Comparison of ENCODE assay signal across 26 mouse cellular contexts in the genomic region with DNA sequence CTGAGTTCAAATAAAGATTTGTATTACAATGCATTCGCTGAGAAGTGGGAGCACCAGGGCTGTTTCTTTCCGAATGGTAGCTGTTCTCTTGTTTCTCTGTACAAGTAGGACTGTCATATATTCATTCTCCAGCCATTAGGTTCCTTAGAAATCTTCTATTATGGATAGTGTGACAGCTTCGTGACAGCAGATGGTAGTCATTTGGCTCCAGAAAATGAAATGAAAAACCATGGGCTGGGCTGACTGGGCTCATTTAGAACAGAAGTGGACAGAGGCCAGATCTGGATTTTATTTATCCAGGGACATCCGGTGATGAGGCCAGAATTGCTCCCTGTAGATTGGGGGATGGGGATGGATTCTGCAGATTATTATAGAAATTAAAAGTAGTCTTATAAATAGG.
DNase-seq lines count a peak whose midpoint lies in the region; ATAC-seq and TF ChIP-seq lines count a peak whose summit lies in the region.
"Had no signal": no experiment of that assay in that cellular context is flagged by ENCODE, and none has a peak within 500 bp of the region (broad histone marks: within the 10 kb centered on the region; RNA-seq: fewer than 3 reads in every experiment).

No protein-coding gene starts in this region.

- no peak overlapping the region for H3K4me3 ChIP-seq in forebrain, embryonic 14.5 days (ENCODE audit: low read depth, low read length)
- no peak overlapping the region for H3K4me3 ChIP-seq in forebrain, embryonic 13.5 days
- H3K4me3 ChIP-seq in limb, embryonic 11.5 days (ENCODE audit: low read depth, low read length) = no peak overlapping the region
- no peak overlapping the region for H3K4me3 ChIP-seq in limb, embryonic 10.5 days
- no peak overlapping the region for H3K4me3 ChIP-seq in midbrain, postnatal 0 days (ENCODE audit: low read depth, low read length)
- no peak overlapping the region for H3K4me3 ChIP-seq in midbrain, embryonic 16.5 days (ENCODE audit: low read depth, low read length)
- H3K4me3 ChIP-seq: embryonic facial prominence, embryonic 12.5 days; erythroblast, embryonic 14.5 days; forebrain, embryonic 15.5 days; limb, embryonic 13.5 days; liver, embryonic 13.5 days; midbrain, embryonic 10.5 days; neural tube, embryonic 15.5 days had no signal

- peak; percentile 36 for DNase-seq in forebrain, embryonic 14.5 days (ENCODE audit: low spot score)
- DNase-seq in limb, embryonic 11.5 days (ENCODE audit: low spot score) = peak; percentile 21
- DNase-seq in limb, embryonic 10.5 days (ENCODE audit: low spot score) = no peak
- peak; percentile 33 for DNase-seq in midbrain, postnatal 0 days (ENCODE audit: low spot score)
- DNase-seq in adrenal gland, adult 18-20 months (ENCODE audit: low spot score in 2 of 2) = no peak
- DNase-seq: adrenal gland, adult 8-10 months; B cell, adult 2 months; cerebellum, adult 9-11 months; kidney, adult 9 months; kidney, postnatal 14 days; liver, embryonic 13.5 days; right cerebral cortex, adult 18-20 months; thymus, adult 18-20 months; thymus, postnatal 36 days had no signal

- no peak for ATAC-seq in forebrain, embryonic 14.5 days
- no peak for ATAC-seq in forebrain, embryonic 13.5 days
- ATAC-seq in limb, embryonic 11.5 days (ENCODE audit: insufficient number of reproducible peaks, low FRiP score, low TSS enrichment, low read depth) = no peak
- ATAC-seq in midbrain, postnatal 0 days (ENCODE audit: low FRiP score) = no peak
- ATAC-seq in midbrain, embryonic 16.5 days = no peak
- ATAC-seq: forebrain, embryonic 15.5 days; hindbrain, embryonic 16.5 days; intestine, embryonic 16.5 days had no signal

- no peaks in the 10 kb centered on the region for H3K27me3 ChIP-seq in forebrain, embryonic 14.5 days (replicated peaks; ENCODE audit: control insufficient read depth, insufficient read depth, low read length)
- H3K27me3 ChIP-seq in forebrain, embryonic 13.5 days = no peaks in the 10 kb centered on the region
- H3K27me3 ChIP-seq in limb, embryonic 11.5 days (ENCODE audit: control insufficient read depth, insufficient read depth, low read length) = no peaks in the 10 kb centered on the region
- H3K27me3 ChIP-seq in limb, embryonic 10.5 days (ENCODE audit: low read depth, poor library complexity, severe bottlenecking) = peaks cover 77% of the 10 kb centered on the region
- no peaks in the 10 kb centered on the region for H3K27me3 ChIP-seq in midbrain, postnatal 0 days (ENCODE audit: insufficient read depth, low read length)
- no peaks in the 10 kb centered on the region for H3K27me3 ChIP-seq in midbrain, embryonic 16.5 days (ENCODE audit: control insufficient read depth, insufficient read depth, low read depth, low read length)
- H3K27me3 ChIP-seq: CH12.LX; embryonic facial prominence, embryonic 12.5 days; forebrain, embryonic 15.5 days; limb, embryonic 13.5 days; neural tube, embryonic 15.5 days had no signal

- H3K9me3 ChIP-seq in forebrain, embryonic 14.5 days (replicated peaks; ENCODE audit: control insufficient read depth, low read length) = no peaks in the 10 kb centered on the region
- no peaks in the 10 kb centered on the region for H3K9me3 ChIP-seq in forebrain, embryonic 13.5 days (replicated peaks)
- H3K9me3 ChIP-seq in limb, embryonic 11.5 days (ENCODE audit: control insufficient read depth, low read length) = no peaks in the 10 kb centered on the region
- H3K9me3 ChIP-seq in limb, embryonic 10.5 days (replicated peaks) = no peaks in the 10 kb centered on the region
- H3K9me3 ChIP-seq in midbrain, postnatal 0 days (ENCODE audit: low read length) = no peaks in the 10 kb centered on the region
- H3K9me3 ChIP-seq in midbrain, embryonic 16.5 days (replicated peaks; ENCODE audit: control insufficient read depth, low read length, poor library complexity, severe bottlenecking) = no peaks in the 10 kb centered on the region
- H3K9me3 ChIP-seq: embryonic facial prominence, embryonic 12.5 days; forebrain, embryonic 15.5 days; limb, embryonic 13.5 days; liver, embryonic 13.5 days; midbrain, embryonic 10.5 days; neural tube, embryonic 15.5 days had no signal

- no peak overlapping the region for H3K27ac ChIP-seq in forebrain, embryonic 14.5 days (ENCODE audit: low read depth, low read length)
- no peak overlapping the region for H3K27ac ChIP-seq in forebrain, embryonic 13.5 days
- H3K27ac ChIP-seq in limb, embryonic 11.5 days (replicated peaks; ENCODE audit: low read depth, low read length) = no peak overlapping the region
- no peak overlapping the region for H3K27ac ChIP-seq in limb, embryonic 10.5 days
- H3K27ac ChIP-seq in midbrain, postnatal 0 days (ENCODE audit: low read depth, low read length) = no peak overlapping the region
- no peak overlapping the region for H3K27ac ChIP-seq in midbrain, embryonic 16.5 days (ENCODE audit: low read length)
- H3K27ac ChIP-seq: embryonic facial prominence, embryonic 12.5 days; forebrain, embryonic 15.5 days; limb, embryonic 13.5 days; liver, embryonic 13.5 days; midbrain, embryonic 10.5 days; neural tube, embryonic 15.5 days had no signal

- H3K9ac ChIP-seq in forebrain, embryonic 14.5 days (ENCODE audit: low read length) = no peak overlapping the region
- H3K9ac ChIP-seq in forebrain, embryonic 13.5 days = no peak overlapping the region
- H3K9ac ChIP-seq in limb, embryonic 11.5 days (ENCODE audit: low read length) = no peak overlapping the region
- no peak overlapping the region for H3K9ac ChIP-seq in midbrain, postnatal 0 days (replicated peaks; ENCODE audit: low read length, poor library complexity, severe bottlenecking)
- H3K9ac ChIP-seq in midbrain, embryonic 16.5 days (ENCODE audit: low read depth, low read length) = no peak overlapping the region
- H3K9ac ChIP-seq: embryonic facial prominence, embryonic 12.5 days; forebrain, embryonic 15.5 days; limb, embryonic 13.5 days; liver, embryonic 13.5 days; neural tube, embryonic 15.5 days had no signal

- no peak for TF ChIP-seq CTCF in midbrain, postnatal 0 days (IDR thresholded peaks at IDR 0.05)

- H3K4me2 ChIP-seq in forebrain, embryonic 14.5 days (ENCODE audit: low read length) = no peak overlapping the region
- no peak overlapping the region for H3K4me2 ChIP-seq in forebrain, embryonic 13.5 days
- no peak overlapping the region for H3K4me2 ChIP-seq in limb, embryonic 11.5 days (ENCODE audit: low read depth, severe bottlenecking)
- H3K4me2 ChIP-seq in midbrain, postnatal 0 days (ENCODE audit: low read depth, low read length, poor library complexity, severe bottlenecking) = no peak overlapping the region
- H3K4me2 ChIP-seq in midbrain, embryonic 16.5 days (ENCODE audit: low read length) = no peak overlapping the region
- H3K4me2 ChIP-seq: embryonic facial prominence, embryonic 12.5 days; forebrain, embryonic 15.5 days; limb, embryonic 13.5 days; liver, embryonic 13.5 days; neural tube, embryonic 15.5 days had no signal

- 0 out of 2 replicates have a peak, but pooled peaks cover 4% of the 10 kb centered on the region for H3K4me1 ChIP-seq in forebrain, embryonic 14.5 days (ENCODE audit: control insufficient read depth, insufficient read depth, low read length)
- H3K4me1 ChIP-seq in forebrain, embryonic 13.5 days = peaks cover 24% of the 10 kb centered on the region
- H3K4me1 ChIP-seq in limb, embryonic 11.5 days (ENCODE audit: control insufficient read depth, insufficient read depth, low read length) = no peaks in the 10 kb centered on the region
- H3K4me1 ChIP-seq in limb, embryonic 10.5 days = peaks cover 12% of the 10 kb centered on the region
- H3K4me1 ChIP-seq in midbrain, postnatal 0 days (ENCODE audit: insufficient read depth, low read length) = peaks cover 5% of the 10 kb centered on the region; the same call in 1 of the 2 replicates
- H3K4me1 ChIP-seq in midbrain, embryonic 16.5 days (ENCODE audit: control insufficient read depth, insufficient read depth, low read length) = no peaks in the 10 kb centered on the region; the same call in 1 of the 2 replicates
- H3K4me1 ChIP-seq: limb, embryonic 13.5 days; liver, embryonic 13.5 days; neural tube, embryonic 15.5 days had no signal

- WGBS in forebrain, embryonic 14.5 days = 78% methylated on average over 4 of the region's 4 CpGs
- WGBS in forebrain, embryonic 13.5 days = 77% methylated on average over 4 of the region's 4 CpGs
- WGBS in limb, embryonic 11.5 days = 38% methylated on average over 4 of the region's 4 CpGs
- WGBS in limb, embryonic 10.5 days = 56% methylated on average over 4 of the region's 4 CpGs
- 69% methylated on average over 4 of the region's 4 CpGs for WGBS in midbrain, postnatal 0 days
- WGBS in midbrain, embryonic 16.5 days = 66% methylated on average over 4 of the region's 4 CpGs

- no peaks in the 10 kb centered on the region for H3K36me3 ChIP-seq in forebrain, embryonic 14.5 days (ENCODE audit: control insufficient read depth, insufficient read depth, low read length)
- H3K36me3 ChIP-seq in forebrain, embryonic 13.5 days (ENCODE audit: poor library complexity, severe bottlenecking) = no peaks in the 10 kb centered on the region
- H3K36me3 ChIP-seq in limb, embryonic 11.5 days (ENCODE audit: control insufficient read depth, insufficient read depth, low read length) = no peaks in the 10 kb centered on the region
- no peaks in the 10 kb centered on the region for H3K36me3 ChIP-seq in limb, embryonic 10.5 days
- no peaks in the 10 kb centered on the region for H3K36me3 ChIP-seq in midbrain, postnatal 0 days (ENCODE audit: insufficient read depth, low read length)
- H3K36me3 ChIP-seq in midbrain, embryonic 16.5 days (ENCODE audit: control insufficient read depth, insufficient read depth, low read length) = no peaks in the 10 kb centered on the region
- H3K36me3 ChIP-seq: embryonic facial prominence, embryonic 12.5 days; forebrain, embryonic 15.5 days; G1E; limb, embryonic 13.5 days; liver, embryonic 13.5 days; midbrain, embryonic 10.5 days; neural tube, embryonic 15.5 days had no signal

Comparison
In these comparisons a context has a peak if more than half of its experiments do, and no peak if none do; other contexts are left out.
1. DNase-seq: peak in forebrain, embryonic 14.5 days (single experiment), limb, embryonic 11.5 days (single experiment) and midbrain, postnatal 0 days (single experiment); none in limb, embryonic 10.5 days (single experiment) and adrenal gland, adult 18-20 months (0 of 2).